Mouse (Mus musculus): ENCODE data around the gene Zswim4. TPM values are rescaled to one million over a fixed set of nuclear protein-coding genes. Genes with fewer than 3 reads are reported as not detected.

Gene Zswim4
- polyA plus RNA-seq, 1 experiment from 2014 or later, result 6.3 TPM

DNA sequence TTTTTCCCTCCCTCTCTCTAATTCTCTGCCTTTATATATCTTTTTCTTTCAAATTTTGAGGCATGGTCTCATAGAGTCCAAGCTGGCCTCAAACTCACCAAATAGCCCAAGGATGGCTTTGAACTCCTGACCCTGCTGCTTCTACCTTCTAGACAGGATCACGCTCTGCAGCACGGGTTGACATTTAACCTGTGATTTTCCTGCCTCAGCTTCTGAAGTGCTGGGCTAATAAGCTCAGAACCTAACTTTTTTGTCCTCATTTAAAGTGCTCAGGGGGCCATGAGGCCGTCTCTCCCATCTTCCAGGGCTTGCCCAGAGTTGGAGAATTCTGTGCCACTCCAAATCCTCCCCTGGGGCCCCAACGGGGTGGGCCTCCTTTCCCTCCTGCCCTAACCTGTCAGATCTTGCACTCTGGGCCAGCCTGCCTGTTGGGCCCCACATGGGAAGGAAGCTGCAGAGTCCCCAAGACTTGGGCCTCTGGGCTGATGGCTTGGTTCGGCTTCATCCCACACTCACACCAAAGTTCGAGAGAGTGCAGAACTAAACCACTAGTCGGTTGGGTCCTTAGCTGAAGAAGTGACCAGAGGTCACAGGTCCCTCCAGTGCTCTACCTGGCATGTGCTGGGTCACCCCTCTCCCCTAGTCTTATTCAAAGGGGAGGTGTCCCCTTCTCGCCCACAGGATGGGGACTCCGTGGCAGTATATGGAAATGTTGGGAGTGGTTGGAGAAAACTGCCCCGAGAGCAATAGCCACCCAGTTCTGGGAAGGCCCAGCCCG, 37.3 kb downstream of the Zswim4 start:
- H3K4me1 ChIP-seq (ENCODE audit: control insufficient read depth, insufficient read depth, low read length), result peaks cover 55% of the 10 kb centered on the region

GRCm38 (mm10) chr8:84198871-84199270, 38.0 kb downstream of the Zswim4 start:
- Histone ChIP-seq H3K4me2 (peak overlapping the region; percentile 72), H3K9me3 (replicated peaks; ENCODE audit: control insufficient read depth, low read length) (no peaks in the 10 kb centered on the region), H3K27me3 (ENCODE audit: control insufficient read depth, insufficient read depth, low read length) (no peaks in the 10 kb centered on the region), H3K4me3 (ENCODE audit: low read depth, low read length) (peak overlapping the region; percentile 56), H3K27ac (ENCODE audit: low read depth, low read length) (peak overlapping the region; percentile 98), H3K9ac (ENCODE audit: low read depth, low read length) (peak overlapping the region; percentile 50; the same call in 1 of the 2 replicates), H3K4me1 (ENCODE audit: control insufficient read depth, insufficient read depth, low read length) (peaks cover 50% of the 10 kb centered on the region), H3K36me3 (ENCODE audit: control insufficient read depth, insufficient read depth, low read length) (no peaks in the 10 kb centered on the region)
- no peak for ATAC-seq (replicated peaks; ENCODE audit: insufficient number of reproducible peaks, low FRiP score, low TSS enrichment)
- WGBS (ENCODE audit: insufficient replicate concordance), result 26% methylated on average over 4 of the region's 4 CpGs

More for the DNA sequence above, 37.3 kb downstream of the Zswim4 start:
- Histone ChIP-seq H3K4me3 (ENCODE audit: low read depth, low read length) (no peak overlapping the region), H3K9ac (ENCODE audit: low read depth, low read length) (peak overlapping the region; percentile 96; the same call in 1 of the 2 replicates), H3K4me2 (peak overlapping the region; percentile 99), H3K27me3 (ENCODE audit: control insufficient read depth, insufficient read depth, low read length) (no peaks in the 10 kb centered on the region), H3K27ac (ENCODE audit: low read depth, low read length) (peak overlapping the region; percentile 98), H3K36me3 (ENCODE audit: control insufficient read depth, insufficient read depth, low read length) (no peaks in the 10 kb centered on the region), H3K9me3 (replicated peaks; ENCODE audit: control insufficient read depth, low read length) (no peaks in the 10 kb centered on the region)
- WGBS (ENCODE audit: insufficient replicate concordance), result 62% methylated on average over 11 of the region's 11 CpGs
- no peak for ATAC-seq (replicated peaks; ENCODE audit: insufficient number of reproducible peaks, low FRiP score, low TSS enrichment)

- peak; percentile 78 for ATAC-seq (replicated peaks; ENCODE audit: insufficient number of reproducible peaks, low FRiP score, low TSS enrichment)
- Histone ChIP-seq H3K4me3 (ENCODE audit: low read depth, low read length) (peak overlapping the region; percentile 56), H3K9me3 (replicated peaks; ENCODE audit: control insufficient read depth, low read length) (no peaks in the 10 kb centered on the region), H3K27me3 (ENCODE audit: control insufficient read depth, insufficient read depth, low read length) (no peaks in the 10 kb centered on the region), H3K27ac (ENCODE audit: low read depth, low read length) (peak overlapping the region; percentile 98), H3K4me1 (ENCODE audit: control insufficient read depth, insufficient read depth, low read length) (peaks cover 48% of the 10 kb centered on the region), H3K36me3 (ENCODE audit: control insufficient read depth, insufficient read depth, low read length) (no peaks in the 10 kb centered on the region), H3K9ac (ENCODE audit: low read depth, low read length) (peak overlapping the region; percentile 81), H3K4me2 (peak overlapping the region; percentile 72)
- 3% methylated on average over 30 of the region's 30 CpGs for WGBS (ENCODE audit: insufficient replicate concordance)
Measured at GRCm38 (mm10) chr8:84197922-84198774, 38.7 kb downstream of the Zswim4 start.

GRCm38 (mm10) chr8:84197141-84197921, 39.5 kb downstream of the Zswim4 start:
- H3K9me3 ChIP-seq (replicated peaks; ENCODE audit: control insufficient read depth, low read length), result no peaks in the 10 kb centered on the region
- 3% methylated on average over 43 of the region's 43 CpGs for WGBS (ENCODE audit: insufficient replicate concordance)
- H3K4me1 ChIP-seq (ENCODE audit: control insufficient read depth, insufficient read depth, low read length), result peaks cover 45% of the 10 kb centered on the region
- peak overlapping the region; percentile 81 for H3K9ac ChIP-seq (ENCODE audit: low read depth, low read length)
- H3K36me3 ChIP-seq (ENCODE audit: control insufficient read depth, insufficient read depth, low read length), result no peaks in the 10 kb centered on the region
- H3K27ac ChIP-seq (ENCODE audit: low read depth, low read length), result peak overlapping the region; percentile 98
- no peaks in the 10 kb centered on the region for H3K27me3 ChIP-seq (ENCODE audit: control insufficient read depth, insufficient read depth, low read length)
- peak overlapping the region; percentile 56 for H3K4me3 ChIP-seq (ENCODE audit: low read depth, low read length)
- peak overlapping the region; percentile 72 for H3K4me2 ChIP-seq
- ATAC-seq (replicated peaks; ENCODE audit: insufficient number of reproducible peaks, low FRiP score, low TSS enrichment), result peak; percentile 24

- WGBS (ENCODE audit: insufficient replicate concordance), result 68% methylated on average over 3 of the region's 3 CpGs
- no peaks in the 10 kb centered on the region for H3K9me3 ChIP-seq (replicated peaks; ENCODE audit: control insufficient read depth, low read length)
- H3K4me1 ChIP-seq (ENCODE audit: control insufficient read depth, insufficient read depth, low read length), result peaks cover 30% of the 10 kb centered on the region
- H3K4me3 ChIP-seq (ENCODE audit: low read depth, low read length), result no peak overlapping the region
- H3K27me3 ChIP-seq (ENCODE audit: control insufficient read depth, insufficient read depth, low read length), result no peaks in the 10 kb centered on the region
- no peak overlapping the region for H3K27ac ChIP-seq (ENCODE audit: low read depth, low read length)
- no peak for ATAC-seq (replicated peaks; ENCODE audit: insufficient number of reproducible peaks, low FRiP score, low TSS enrichment)
- no peak overlapping the region for H3K4me2 ChIP-seq
- no peaks in the 10 kb centered on the region for H3K36me3 ChIP-seq (ENCODE audit: control insufficient read depth, insufficient read depth, low read length)
- no peak overlapping the region for H3K9ac ChIP-seq (ENCODE audit: low read depth, low read length)
Measured at GRCm38 (mm10) chr8:84194224-84194743, 42.6 kb downstream of the Zswim4 start.

GRCm38 (mm10) chr8:84193566-84193965, 43.3 kb downstream of the Zswim4 start:
- Histone ChIP-seq H3K27ac (ENCODE audit: low read depth, low read length) (no peak overlapping the region), H3K36me3 (ENCODE audit: control insufficient read depth, insufficient read depth, low read length) (no peaks in the 10 kb centered on the region), H3K4me3 (ENCODE audit: low read depth, low read length) (no peak overlapping the region), H3K27me3 (ENCODE audit: control insufficient read depth, insufficient read depth, low read length) (no peaks in the 10 kb centered on the region), H3K9ac (ENCODE audit: low read depth, low read length) (no peak overlapping the region), H3K9me3 (replicated peaks; ENCODE audit: control insufficient read depth, low read length) (no peaks in the 10 kb centered on the region), H3K4me2 (no peak overlapping the region), H3K4me1 (ENCODE audit: control insufficient read depth, insufficient read depth, low read length) (peaks cover 23% of the 10 kb centered on the region)
- WGBS (ENCODE audit: insufficient replicate concordance), result 76% methylated on average over 5 of the region's 5 CpGs
- ATAC-seq (replicated peaks; ENCODE audit: insufficient number of reproducible peaks, low FRiP score, low TSS enrichment), result no peak

GRCm38 (mm10) chr8:84193161-84193560, 43.7 kb downstream of the Zswim4 start:
- peak overlapping the region; percentile 74; the same call in 1 of the 2 replicates for H3K4me2 ChIP-seq

DNA sequence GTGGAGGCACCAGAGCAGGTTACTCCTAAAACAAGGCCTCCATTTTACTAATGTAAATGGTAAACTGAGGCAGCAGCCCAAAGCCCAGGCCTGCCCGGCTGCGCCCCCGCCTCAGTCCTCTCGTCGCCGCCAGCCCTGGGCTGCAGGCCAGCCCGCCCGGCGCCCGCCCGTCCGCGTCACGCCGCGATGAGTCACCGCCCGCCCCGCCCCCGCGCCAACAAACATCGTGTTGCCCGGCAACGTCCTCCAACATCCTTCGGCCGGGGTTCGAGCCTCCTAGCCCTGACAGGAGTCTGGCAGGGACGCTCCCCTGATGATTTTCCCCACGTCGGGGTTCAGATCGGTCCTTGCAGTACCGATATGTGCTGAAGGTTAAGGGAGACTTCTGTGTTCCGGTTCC, 44.3 kb downstream of the Zswim4 start:
- peak overlapping the region; percentile 74 for H3K4me2 ChIP-seq
- H3K9ac ChIP-seq (ENCODE audit: low read depth, low read length), result peak overlapping the region; percentile 72
- peak overlapping the region; percentile 33 for H3K4me3 ChIP-seq (ENCODE audit: low read depth, low read length)
- ATAC-seq (replicated peaks; ENCODE audit: insufficient number of reproducible peaks, low FRiP score, low TSS enrichment), result peak; percentile 83
- no peaks in the 10 kb centered on the region for H3K27me3 ChIP-seq (ENCODE audit: control insufficient read depth, insufficient read depth, low read length)
- no peaks in the 10 kb centered on the region for H3K36me3 ChIP-seq (ENCODE audit: control insufficient read depth, insufficient read depth, low read length)
- H3K4me1 ChIP-seq (ENCODE audit: control insufficient read depth, insufficient read depth, low read length), result peaks cover 14% of the 10 kb centered on the region
- WGBS (ENCODE audit: insufficient replicate concordance), result 3% methylated on average over 32 of the region's 33 CpGs
- no peaks in the 10 kb centered on the region for H3K9me3 ChIP-seq (replicated peaks; ENCODE audit: control insufficient read depth, low read length)
- H3K27ac ChIP-seq (ENCODE audit: low read depth, low read length), result peak overlapping the region; percentile 98

More at GRCm38 (mm10) chr8:84193161-84193560, 43.7 kb downstream of the Zswim4 start:
- Histone ChIP-seq H3K4me3 (ENCODE audit: low read depth, low read length) (no peak overlapping the region), H3K27ac (ENCODE audit: low read depth, low read length) (peak overlapping the region; percentile 98; the same call in 1 of the 2 replicates), H3K9me3 (replicated peaks; ENCODE audit: control insufficient read depth, low read length) (no peaks in the 10 kb centered on the region), H3K36me3 (ENCODE audit: control insufficient read depth, insufficient read depth, low read length) (no peaks in the 10 kb centered on the region), H3K9ac (ENCODE audit: low read depth, low read length) (no peak overlapping the region), H3K4me1 (ENCODE audit: control insufficient read depth, insufficient read depth, low read length) (peaks cover 19% of the 10 kb centered on the region), H3K27me3 (ENCODE audit: control insufficient read depth, insufficient read depth, low read length) (no peaks in the 10 kb centered on the region)
- no peak for ATAC-seq (replicated peaks; ENCODE audit: insufficient number of reproducible peaks, low FRiP score, low TSS enrichment)
- 64% methylated on average over 4 of the region's 4 CpGs for WGBS (ENCODE audit: insufficient replicate concordance)
